Comparison of ENCODE assay signal across 42 mouse cellular contexts in the genomic region with DNA sequence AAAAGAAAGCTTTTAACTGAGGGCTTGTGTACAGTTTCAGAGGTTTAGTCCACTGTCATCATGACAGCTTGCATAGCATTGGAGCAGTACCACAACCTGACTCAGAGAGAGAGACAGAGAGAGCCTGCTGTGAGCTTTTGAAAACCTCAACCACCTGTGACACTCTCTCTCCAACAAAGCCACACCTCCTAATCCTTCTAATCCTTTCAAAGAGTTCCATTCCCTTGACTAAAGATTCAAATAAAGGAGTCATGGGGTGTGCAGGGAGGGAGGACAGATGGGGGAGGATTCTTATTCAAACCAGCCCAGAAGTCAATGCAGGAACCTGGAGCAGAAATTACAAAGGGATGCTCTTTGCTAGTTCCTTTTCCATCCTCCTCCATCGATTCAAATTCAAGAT. TPM values are rescaled to one million over a fixed set of nuclear protein-coding genes. Genes with fewer than 3 reads are reported as not detected.
"Had no signal": no experiment of that assay in that cellular context is flagged by ENCODE, and none has a peak within 500 bp of the region (broad histone marks: within the 10 kb centered on the region; RNA-seq: fewer than 3 reads in every experiment).

No protein-coding gene starts in this region.

- DNase-seq: heart, postnatal 10 days; heart, postnatal 14 days; heart, postnatal 36 days; heart, postnatal 4 days; kidney, adult 11 months; kidney, adult 18-20 months; kidney, adult 2 months; kidney, adult 8-10 months; kidney, adult 9 months; kidney, postnatal 10 days; kidney, postnatal 14 days; kidney, postnatal 25 days; kidney, postnatal 36 days; kidney, postnatal 4 days; layer of hippocampus, adult 9-11 months; layer of hippocampus, postnatal 36 days had no signal

- H3K4me2 ChIP-seq: heart, embryonic 11.5 days; heart, embryonic 12.5 days; heart, embryonic 13.5 days; heart, embryonic 15.5 days; hindbrain, embryonic 12.5 days; hindbrain, embryonic 14.5 days; hindbrain, embryonic 15.5 days; intestine, embryonic 15.5 days; kidney, embryonic 15.5 days had no signal

- H3K9ac ChIP-seq: heart, embryonic 12.5 days; heart, embryonic 13.5 days; heart, embryonic 15.5 days; hindbrain, embryonic 12.5 days; hindbrain, embryonic 14.5 days; hindbrain, embryonic 15.5 days; intestine, embryonic 15.5 days; kidney, embryonic 15.5 days had no signal

- H3K9me3 ChIP-seq: heart, embryonic 10.5 days; heart, embryonic 13.5 days; heart, embryonic 15.5 days; hindbrain, embryonic 10.5 days; hindbrain, embryonic 12.5 days; hindbrain, embryonic 15.5 days; intestine, embryonic 15.5 days; kidney, embryonic 15.5 days had no signal

- H3K27ac ChIP-seq: heart, embryonic 10.5 days; heart, embryonic 13.5 days; heart, embryonic 15.5 days; hindbrain, embryonic 10.5 days; hindbrain, embryonic 12.5 days; hindbrain, embryonic 14.5 days; hindbrain, embryonic 15.5 days; hindbrain, postnatal 0 days; intestine, embryonic 15.5 days; kidney, embryonic 15.5 days; kidney, postnatal 0 days; layer of hippocampus, adult 2 months; left cerebral cortex, adult 2 months had no signal

- ATAC-seq: hindbrain, embryonic 16.5 days; hindbrain, postnatal 0 days; inflammation-experienced regulatory T-cells, adult 6 months; intestine, embryonic 15.5 days; intestine, embryonic 16.5 days; intestine, postnatal 0 days had no signal

- H3K4me3 ChIP-seq: heart, embryonic 10.5 days; heart, embryonic 12.5 days; heart, embryonic 13.5 days; heart, embryonic 15.5 days; hindbrain, embryonic 10.5 days; hindbrain, embryonic 12.5 days; hindbrain, embryonic 15.5 days; intestine, embryonic 15.5 days; kidney, embryonic 15.5 days; layer of hippocampus, adult 2 months; left cerebral cortex, adult 2 months had no signal

- H3K27me3 ChIP-seq: heart, embryonic 12.5 days; heart, embryonic 15.5 days; hindbrain, embryonic 12.5 days; hindbrain, embryonic 15.5 days; intestine, embryonic 15.5 days had no signal

RNA-seq across cellular contexts. Expression of a gene that starts 6.5 kb away (rescaled TPM):
- polyA plus RNA-seq: heart, embryonic 10.5 days; heart, embryonic 11.5 days; heart, embryonic 12.5 days; heart, embryonic 13.5 days; heart, embryonic 14.5 days; heart, embryonic 15.5 days; heart, embryonic 16.5 days; heart, postnatal 0 days; hindbrain, embryonic 10.5 days; hindbrain, embryonic 11.5 days; hindbrain, embryonic 12.5 days; hindbrain, embryonic 14.5 days; hindbrain, embryonic 15.5 days; intestine, embryonic 14.5 days; intestine, embryonic 15.5 days; intestine, embryonic 16.5 days; intestine, postnatal 0 days; kidney, adult 2 months; kidney, embryonic 15.5 days; kidney, embryonic 16.5 days; kidney, postnatal 0 days; large intestine, adult 2 months had no signal
